Mouse (Mus musculus) intestine, postnatal 0 days (tissue): ENCODE measurements at regions not wholly inside any gene's neighbourhood (a gene's known extent, or its start where the extent isn't known, plus 50 kb on each side); places are given as distances from the start of the nearest gene placed in this dataset.

Source experiments
- ATAC-seq: fragments of 200-750 bp; cut with Nextera tagmentation; 2 replicates; pipeline ENCODE4 v1.8.0; 2017; ENCODE audit warnings: mild to moderate bottlenecking, moderate TSS enrichment, moderate library complexity
- H3K27ac ChIP-seq: fragments of 300-500 bp; sonication (generic); 2 replicates; pipeline ENCODE4 v1.5.1; 2014; ENCODE audit warnings: mild to moderate bottlenecking, low read depth, low read length, moderate library complexity
- H3K27me3 ChIP-seq: fragments of 300-500 bp; sonication (generic); replicated peaks from 2 replicates; pipeline ENCODE4 v1.6.1; 2014; ENCODE audit warnings: low read length, mixed read lengths; ENCODE audit not compliant: control insufficient read depth, insufficient read depth
- H3K36me3 ChIP-seq: fragments of 300-500 bp; sonication (generic); 2 replicates; pipeline ENCODE4 v1.6.1; 2014; ENCODE audit warnings: mild to moderate bottlenecking, moderate library complexity; ENCODE audit not compliant: control insufficient read depth, insufficient read depth
- H3K4me1 ChIP-seq: fragments of 300-500 bp; sonication (generic); replicated peaks from 2 replicates; pipeline ENCODE4 v1.6.1; 2014; ENCODE audit warnings: antibody characterized with exemption, low read length, mixed read lengths; ENCODE audit not compliant: control insufficient read depth, insufficient read depth
- H3K4me2 ChIP-seq: fragments of 300-500 bp; sonication (generic); replicated peaks from 2 replicates; pipeline ENCODE4 v1.6.1; 2014; ENCODE audit warnings: low read depth, mild to moderate bottlenecking, moderate library complexity
- H3K4me3 ChIP-seq: fragments of 300-500 bp; sonication (generic); 2 replicates; pipeline ENCODE4 v1.5.1; 2014; ENCODE audit warnings: low read depth, low read length
- H3K9ac ChIP-seq: fragments of 300-500 bp; sonication (generic); 2 replicates; pipeline ENCODE4 v1.6.1; 2014; ENCODE audit warnings: mild to moderate bottlenecking, low read depth, low read length
- H3K9me3 ChIP-seq: fragments of 300-500 bp; sonication (generic); 2 replicates; pipeline ENCODE4 v1.6.1; 2016; ENCODE audit warnings: mixed run types; ENCODE audit not compliant: control insufficient read depth
- CTCF ChIP-seq: sonication (generic); IDR thresholded peaks from 2 replicates; pipeline ENCODE4 v1.5.1; 2016; ENCODE audit warnings: low read depth, mild to moderate bottlenecking, control low read depth, antibody characterized with exemption, moderate library complexity
- WGBS: fragments of 180-500 bp; shearing (Covaris S2); extraction: QIAGEN DNeasy Blood & Tissue Kit; methylation state at CpG from one replicate; pipeline ENCODE4 v1.1.7; 2014; 5-methylcytosine and 5-hydroxymethylcytosine counted together

GRCm38 (mm10) chr10:118039056-118039455, 102.6 kb upstream of the Mdm1 start:
- Histone ChIP-seq H3K9ac (no peak overlapping the region), H3K4me2 (no peak overlapping the region), H3K27me3 (no peaks in the 10 kb centered on the region), H3K27ac (no peak overlapping the region), H3K9me3 (0 out of 2 replicates have a peak, but pooled peaks cover 2% of the 10 kb centered on the region), H3K4me3 (no peak overlapping the region), H3K36me3 (no peaks in the 10 kb centered on the region), H3K4me1 (no peaks in the 10 kb centered on the region)
- TF ChIP-seq CTCF = no peak
- ATAC-seq = no peak; the same call in 1 of the 2 replicates
- WGBS = 80% methylated on average over 4 of the region's 4 CpGs

- no peak overlapping the region for H3K27ac ChIP-seq
- 93% methylated on average over 3 of the region's 3 CpGs for WGBS
- H3K4me1 ChIP-seq = no peaks in the 10 kb centered on the region
- H3K27me3 ChIP-seq = no peaks in the 10 kb centered on the region
- H3K4me2 ChIP-seq = no peak overlapping the region
- no peaks in the 10 kb centered on the region for H3K36me3 ChIP-seq
- no peak overlapping the region for H3K4me3 ChIP-seq
- no peak for ATAC-seq
- TF ChIP-seq CTCF = no peak
- no peak overlapping the region for H3K9ac ChIP-seq
- no peaks in the 10 kb centered on the region for H3K9me3 ChIP-seq
Measured at GRCm38 (mm10) chr10:118041068-118041467, 100.5 kb upstream of the Mdm1 start.

- Histone ChIP-seq H3K36me3 (no peaks in the 10 kb centered on the region), H3K4me2 (no peak overlapping the region), H3K4me1 (no peaks in the 10 kb centered on the region), H3K27me3 (no peaks in the 10 kb centered on the region), H3K27ac (no peak overlapping the region), H3K9me3 (no peaks in the 10 kb centered on the region), H3K4me3 (no peak overlapping the region), H3K9ac (no peak overlapping the region)
- WGBS = 64% methylated on average over 13 of the region's 13 CpGs
- ATAC-seq = no peak
- TF ChIP-seq CTCF = no peak
Measured at GRCm38 (mm10) chr10:118043761-118044160, 97.8 kb upstream of the Mdm1 start.

GRCm38 (mm10) chr10:118044840-118045239, 96.8 kb upstream of the Mdm1 start:
- no peak for TF ChIP-seq CTCF
- Histone ChIP-seq H3K4me3 (no peak overlapping the region), H3K36me3 (no peaks in the 10 kb centered on the region), H3K4me1 (no peaks in the 10 kb centered on the region), H3K27ac (no peak overlapping the region), H3K9me3 (no peaks in the 10 kb centered on the region), H3K4me2 (no peak overlapping the region), H3K9ac (no peak overlapping the region), H3K27me3 (no peaks in the 10 kb centered on the region)
- ATAC-seq = no peak
- 78% methylated on average over 3 of the region's 3 CpGs for WGBS

- no peaks in the 10 kb centered on the region for H3K27me3 ChIP-seq
- no peaks in the 10 kb centered on the region for H3K9me3 ChIP-seq
- H3K4me3 ChIP-seq = no peak overlapping the region
- TF ChIP-seq CTCF = no peak
- H3K4me1 ChIP-seq = no peaks in the 10 kb centered on the region
- WGBS = 83% methylated on average over 2 of the region's 2 CpGs
- H3K4me2 ChIP-seq = no peak overlapping the region
- ATAC-seq = no peak
- no peak overlapping the region for H3K27ac ChIP-seq
- no peak overlapping the region for H3K9ac ChIP-seq
- no peaks in the 10 kb centered on the region for H3K36me3 ChIP-seq
Measured at GRCm38 (mm10) chr10:118045427-118045826, 96.2 kb upstream of the Mdm1 start.

GRCm38 (mm10) chr10:118046328-118046727, 95.3 kb upstream of the Mdm1 start:
- no peak for ATAC-seq
- TF ChIP-seq CTCF = no peak
- Histone ChIP-seq H3K9me3 (no peaks in the 10 kb centered on the region), H3K4me3 (no peak overlapping the region), H3K27ac (no peak overlapping the region), H3K9ac (no peak overlapping the region), H3K36me3 (no peaks in the 10 kb centered on the region), H3K27me3 (no peaks in the 10 kb centered on the region), H3K4me1 (no peaks in the 10 kb centered on the region), H3K4me2 (no peak overlapping the region)
- 78% methylated on average over 4 of the region's 4 CpGs for WGBS

- WGBS = 86% methylated on average over 1 of the region's 1 CpGs
- no peaks in the 10 kb centered on the region for H3K27me3 ChIP-seq
- no peak overlapping the region for H3K4me3 ChIP-seq
- no peaks in the 10 kb centered on the region for H3K36me3 ChIP-seq
- no peak overlapping the region for H3K9ac ChIP-seq
- no peak overlapping the region for H3K27ac ChIP-seq
- ATAC-seq = no peak
- H3K4me2 ChIP-seq = no peak overlapping the region
- TF ChIP-seq CTCF = no peak
- H3K4me1 ChIP-seq = no peaks in the 10 kb centered on the region
- H3K9me3 ChIP-seq = no peaks in the 10 kb centered on the region
Measured at GRCm38 (mm10) chr10:118046831-118047230, 94.8 kb upstream of the Mdm1 start.
